Mouse (Mus musculus) retina, embryonic 14.5 days (tissue): ENCODE data around the gene Dhrs3.

ENCODE experiments used
- DNase-seq: peaks from one replicate; pipeline ENCODE4 v3.0.0-alpha.2; 2015; ENCODE audit warnings: low spot score

Gene Dhrs3

GRCm38 (mm10) chr4:144939847-144940411 is 47.3 kb downstream of the Dhrs3 start:
- no peak for DNase-seq

DNA sequence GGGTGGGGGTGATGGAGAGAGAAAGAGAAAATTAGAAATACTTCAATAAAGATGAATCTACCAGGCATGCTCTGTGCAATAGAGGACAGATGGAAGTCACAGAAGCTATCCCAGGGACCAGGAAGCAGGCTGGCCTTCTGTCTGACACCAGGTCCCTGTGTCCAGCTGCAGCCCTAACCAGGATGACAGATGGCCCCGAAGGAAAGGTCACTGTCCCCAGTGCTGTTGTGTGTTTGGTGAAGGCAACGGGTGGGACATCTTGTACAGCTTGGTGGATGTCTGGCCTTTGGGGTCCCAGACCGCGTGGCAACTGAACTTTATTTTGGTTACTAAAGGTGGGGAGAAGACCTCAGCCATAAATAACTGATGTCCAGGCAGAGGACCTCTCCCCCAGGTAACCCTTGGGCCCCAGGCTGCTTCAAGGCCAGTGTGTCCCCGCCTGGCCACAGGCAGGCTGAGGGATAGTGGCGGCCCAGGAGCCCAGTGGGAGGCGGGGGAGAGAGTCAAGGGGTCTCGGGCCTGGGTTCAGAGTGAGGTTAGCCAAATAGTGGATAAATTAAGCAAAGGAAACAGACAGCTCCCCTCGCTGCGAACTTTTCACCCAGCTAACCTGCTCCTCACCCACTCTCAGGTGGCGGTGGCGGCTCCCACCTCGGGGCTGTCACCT is 48.3 kb downstream of the Dhrs3 start:
- DNase-seq = no peak

DNA sequence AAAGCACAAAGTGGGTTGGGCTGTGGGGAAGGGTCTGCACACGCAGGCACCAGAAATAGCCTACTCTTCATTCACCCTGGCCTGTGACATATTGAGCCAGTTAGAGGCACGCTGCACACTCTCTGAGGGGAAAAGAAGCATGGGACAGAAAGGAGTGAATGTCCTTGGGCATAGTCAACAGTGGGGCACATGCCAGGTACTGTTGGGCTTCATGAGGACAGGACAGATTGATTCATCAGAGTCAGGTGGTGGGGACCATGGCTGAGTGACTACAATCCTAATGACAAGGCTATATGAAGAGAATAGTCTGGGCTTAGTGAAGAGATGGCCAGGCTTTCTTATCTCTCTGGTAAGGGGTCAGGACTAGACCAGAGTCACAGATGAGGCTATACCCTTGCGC is 49.8 kb downstream of the Dhrs3 start:
- no peak for DNase-seq

DNA sequence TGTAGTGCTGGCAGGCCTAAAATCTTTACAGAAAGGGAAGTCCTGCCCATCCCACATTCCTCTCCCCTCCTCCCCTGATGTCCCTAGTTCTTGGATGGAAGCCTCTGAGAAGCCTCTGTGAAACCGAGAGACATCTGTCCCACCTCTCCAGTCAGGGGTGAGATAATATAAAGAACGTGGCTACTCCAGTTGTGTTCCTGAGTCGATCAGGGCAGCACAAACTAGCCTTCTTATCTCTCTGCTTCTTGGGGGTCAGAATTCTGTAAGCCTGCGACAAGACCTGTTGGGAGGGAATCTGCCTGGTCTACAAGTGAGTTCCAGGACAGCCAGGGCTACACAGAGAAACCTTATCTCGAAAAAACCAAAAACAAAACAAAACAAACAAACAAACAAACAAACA is 50.6 kb downstream of the Dhrs3 start:
- no peak for DNase-seq

DNA sequence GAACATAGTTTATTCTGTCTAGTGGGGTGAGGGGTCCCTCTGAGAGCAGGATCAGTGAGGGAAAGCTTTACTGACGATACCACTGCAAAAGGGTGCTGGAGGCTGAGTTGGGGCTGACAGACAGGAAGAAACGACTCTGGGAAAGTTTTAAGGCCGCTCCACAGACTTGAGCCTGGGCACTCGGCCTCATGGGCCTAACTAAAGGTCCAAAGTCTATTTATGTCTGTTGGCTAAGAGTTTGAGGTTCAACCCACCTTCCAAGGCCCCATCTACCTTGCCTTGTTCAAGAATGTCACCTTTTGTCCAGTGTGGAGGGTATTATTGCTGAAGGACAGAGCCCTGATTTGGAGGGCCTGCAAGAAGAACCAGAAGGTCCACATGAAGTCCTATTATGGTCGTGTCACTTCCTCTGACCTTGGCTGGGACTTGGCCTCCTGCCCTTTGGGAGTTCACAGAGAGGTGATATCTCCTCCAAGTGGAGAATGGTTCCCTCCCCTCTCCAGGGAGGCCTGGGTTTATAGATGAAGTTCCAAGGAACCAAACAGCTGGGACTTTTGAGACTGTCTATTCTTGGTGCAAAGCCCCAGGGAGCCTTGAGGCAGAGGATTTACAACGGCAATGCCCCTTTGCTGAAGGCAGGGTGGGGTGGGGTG is 55.2 kb downstream of the Dhrs3 start:
- no peak for DNase-seq

DNA sequence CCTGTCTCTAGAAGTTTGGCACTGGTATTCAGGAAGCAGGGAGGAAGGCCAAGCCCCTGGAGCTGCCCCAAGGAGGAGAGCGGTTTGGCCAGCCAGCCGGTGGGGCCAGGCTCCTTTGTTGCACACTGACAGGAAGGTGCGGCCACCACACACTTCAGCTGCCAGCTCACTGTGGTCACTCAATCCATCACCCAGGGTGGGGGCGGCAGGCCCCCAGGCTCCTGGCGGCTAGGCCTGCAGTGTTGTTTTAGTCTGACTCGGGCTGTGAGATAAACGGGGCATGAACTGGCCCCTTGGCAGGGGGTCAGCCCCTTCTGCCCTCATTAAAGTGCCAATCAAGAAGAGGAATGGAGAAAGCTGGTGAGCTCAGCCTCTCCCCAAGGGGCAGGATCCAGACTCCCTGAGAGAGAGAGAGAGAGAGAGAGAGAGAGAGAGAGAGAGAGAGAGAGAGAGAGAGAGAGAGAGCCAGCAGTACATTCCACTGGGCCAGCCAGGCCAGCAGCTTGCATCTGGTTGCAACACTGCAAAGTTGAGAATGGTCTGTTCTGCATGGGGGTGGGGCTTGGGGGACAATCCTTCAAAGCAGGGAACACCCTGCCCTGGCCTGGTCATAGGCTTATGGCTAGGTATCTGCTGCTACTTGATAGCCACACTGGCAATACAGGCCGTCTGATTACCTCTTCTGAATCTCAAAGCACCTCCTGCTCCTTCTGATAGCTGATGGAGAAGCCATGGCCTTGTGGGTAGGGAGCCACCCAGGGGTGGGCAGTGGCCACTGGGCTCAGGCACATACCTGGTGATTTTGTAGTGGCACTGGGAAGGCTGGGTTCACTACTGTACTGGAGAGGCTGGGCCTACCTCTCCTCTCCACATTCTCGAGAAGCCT is 57.1 kb downstream of the Dhrs3 start:
- DNase-seq = peak; percentile 73

DNA sequence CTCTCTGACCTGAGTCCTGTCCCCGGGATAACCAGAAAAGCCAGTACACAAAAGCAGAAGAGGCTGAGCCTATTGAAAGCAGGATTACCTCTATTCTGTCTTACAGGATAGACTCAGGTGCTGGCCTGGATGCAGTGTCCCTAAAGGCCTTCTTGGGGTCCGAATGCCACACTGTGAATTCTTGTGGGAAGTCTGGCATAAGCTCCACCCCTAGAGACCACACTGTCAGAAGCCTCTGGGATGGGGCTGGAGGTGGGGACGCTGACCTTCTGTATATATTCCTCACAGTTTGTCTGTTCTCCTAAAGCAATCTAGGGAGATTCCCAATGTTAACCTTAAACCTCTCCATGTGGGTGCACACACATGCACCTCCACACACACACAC is 57.7 kb downstream of the Dhrs3 start:
- DNase-seq = no peak

DNA sequence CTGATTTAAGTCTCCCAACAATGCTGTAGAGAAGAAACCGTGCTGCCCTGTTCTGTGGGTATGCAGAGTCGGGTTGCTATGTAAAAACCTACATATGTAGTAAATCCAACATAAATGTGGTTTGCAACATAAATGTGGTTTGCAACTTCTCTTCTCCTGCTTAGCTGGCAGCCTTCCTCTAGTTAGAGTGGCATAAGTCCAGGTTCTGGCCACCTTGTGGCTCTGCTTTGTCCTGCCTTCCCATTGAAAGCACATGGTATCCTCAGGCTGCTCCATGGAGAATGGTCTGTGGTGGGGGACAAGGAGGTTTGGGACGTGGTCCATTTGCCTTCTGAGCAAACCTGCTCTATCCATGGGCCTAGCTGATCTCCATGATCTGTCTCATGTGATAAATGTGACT is 58.3 kb downstream of the Dhrs3 start:
- DNase-seq = no peak

GRCm38 (mm10) chr4:144951859-144952258 is 59.2 kb downstream of the Dhrs3 start:
- no peak for DNase-seq

- no peak for DNase-seq
These were observed 60.8 kb downstream of the Dhrs3 start for GRCm38 (mm10) chr4:144953421-144953820.

DNA sequence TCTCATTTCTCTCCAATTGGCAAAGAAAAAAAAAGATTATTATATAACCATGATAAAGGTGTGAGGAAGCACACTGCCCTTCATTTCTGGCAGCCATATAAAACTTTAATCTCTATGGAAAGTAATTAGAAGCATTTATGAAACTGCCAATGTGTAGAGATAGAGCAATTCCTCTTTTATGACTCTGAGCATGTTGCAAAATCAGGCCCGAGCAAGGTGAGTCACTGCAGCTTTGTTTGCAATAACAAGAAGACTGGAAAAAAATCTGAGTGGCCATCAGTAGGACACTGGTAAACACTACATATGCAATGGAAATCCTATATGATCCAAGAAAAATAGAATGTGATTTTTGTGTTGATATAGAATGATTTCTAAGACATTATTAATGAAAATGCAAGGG is 63.2 kb downstream of the Dhrs3 start:
- DNase-seq = no peak

DNA sequence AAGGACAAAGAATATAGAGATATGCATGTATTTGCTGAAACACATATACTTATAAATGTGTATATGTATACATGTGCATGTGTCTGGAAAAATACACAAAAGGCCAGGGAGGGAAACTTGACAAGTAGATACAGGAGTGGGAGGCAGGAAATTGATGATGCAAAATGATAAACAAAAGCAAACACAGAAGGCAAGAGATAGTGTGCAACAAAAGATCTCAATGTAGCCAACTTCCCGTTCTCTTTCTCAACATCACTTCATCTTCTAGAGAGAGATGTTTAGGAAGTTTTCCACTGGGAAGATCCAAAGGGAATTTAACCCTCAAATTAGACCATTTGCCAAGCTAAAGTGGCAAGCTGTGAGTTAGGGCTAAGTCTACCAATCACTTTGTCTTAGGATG is 63.7 kb downstream of the Dhrs3 start:
- no peak for DNase-seq

DNA sequence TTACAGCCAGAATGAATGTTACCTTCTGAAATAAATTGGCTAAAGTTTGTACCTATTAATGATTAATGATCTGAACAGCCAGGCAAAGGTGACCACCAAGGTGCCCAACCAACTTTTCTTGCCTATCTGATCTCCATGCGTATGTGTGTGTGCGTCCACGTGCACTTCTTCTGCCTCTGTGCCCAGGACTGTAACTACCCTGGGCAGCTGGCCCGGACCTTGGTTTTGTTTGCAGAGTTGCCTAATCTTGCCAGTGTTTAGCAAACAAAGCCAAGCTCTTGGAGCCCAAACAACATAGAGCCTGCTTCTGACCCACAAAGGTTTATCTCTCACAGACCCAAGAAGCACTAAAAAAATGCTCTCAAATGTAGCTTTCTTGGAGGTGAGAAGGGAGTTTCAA is 64.6 kb downstream of the Dhrs3 start:
- no peak for DNase-seq

DNA sequence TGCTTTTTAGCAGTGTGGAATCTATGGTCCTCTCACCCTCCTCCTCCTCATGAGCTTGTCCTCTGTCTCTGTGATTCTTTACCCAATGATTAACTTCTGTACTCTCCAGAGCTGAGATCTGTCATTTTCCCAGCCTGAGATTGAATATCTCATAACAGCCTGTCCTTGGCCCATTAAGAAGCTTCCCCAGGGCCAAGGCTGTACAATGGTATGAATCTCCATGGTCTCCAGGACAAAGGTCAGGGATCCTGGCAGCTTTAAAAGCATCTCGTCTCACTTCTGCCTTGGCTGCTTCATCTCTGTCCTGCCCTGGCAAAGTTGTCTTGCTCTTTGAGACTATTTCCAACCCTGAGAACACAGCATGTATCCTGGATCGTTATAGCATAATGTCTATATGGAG is 65.1 kb downstream of the Dhrs3 start:
- DNase-seq = no peak

DNA sequence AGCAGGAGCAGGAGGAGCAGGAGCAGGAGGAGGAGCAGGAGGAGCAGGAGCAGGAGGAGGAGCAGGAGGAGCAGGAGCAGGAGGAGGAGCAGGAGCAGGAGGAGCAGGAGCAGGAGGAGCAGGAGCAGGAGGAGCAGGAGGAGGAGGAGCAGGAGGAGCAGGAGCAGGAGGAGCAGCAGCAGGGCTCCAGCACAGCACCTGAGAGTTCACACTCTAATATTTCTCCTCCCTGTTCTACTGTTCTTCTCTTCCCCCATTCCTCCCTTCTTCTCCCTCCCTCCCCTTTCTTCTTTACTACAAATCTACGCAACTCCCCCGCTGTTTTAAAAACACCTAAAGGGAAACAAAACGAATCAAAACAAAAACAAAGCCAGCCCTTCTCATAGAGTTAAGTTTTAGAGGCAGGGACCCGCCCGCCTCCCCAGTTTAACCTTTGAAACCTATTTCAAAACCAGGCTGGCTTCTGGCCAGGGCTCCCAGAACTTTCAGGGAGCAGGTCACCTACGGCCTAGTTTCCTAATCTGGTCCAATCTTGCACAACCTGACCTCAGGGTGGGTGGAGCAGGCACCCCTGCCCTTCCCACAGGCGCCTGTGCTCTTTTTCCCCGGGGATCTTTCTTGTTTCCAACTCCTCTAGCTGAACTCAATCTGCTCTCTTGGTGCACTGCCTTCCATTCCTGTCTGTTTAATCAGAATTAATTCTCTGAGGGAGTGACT is 67.7 kb downstream of the Dhrs3 start:
- no peak for DNase-seq

- no peak for DNase-seq
These were observed 68.6 kb downstream of the Dhrs3 start for GRCm38 (mm10) chr4:144961232-144961631.

- no peak for DNase-seq
These were observed 69.1 kb downstream of the Dhrs3 start for GRCm38 (mm10) chr4:144961696-144962095.

DNA sequence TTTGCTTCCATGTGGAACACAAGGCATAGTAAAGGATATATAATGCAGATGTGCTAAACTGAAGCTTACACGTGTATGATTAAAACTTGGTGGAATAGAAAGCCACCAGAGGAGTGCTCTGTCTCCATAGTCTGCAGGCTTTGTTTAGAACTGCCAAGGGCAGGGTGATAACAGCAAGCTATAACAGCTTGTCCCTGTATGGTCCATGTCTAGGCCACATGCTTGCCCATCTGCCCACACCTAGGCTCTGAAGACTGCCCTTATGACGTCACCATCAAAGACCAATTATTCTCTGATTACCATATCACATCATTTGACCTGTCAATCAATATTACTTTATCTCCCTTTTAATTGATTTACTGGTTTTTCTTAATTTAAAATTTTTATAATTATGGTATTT is 72.6 kb downstream of the Dhrs3 start:
- DNase-seq = no peak

DNA sequence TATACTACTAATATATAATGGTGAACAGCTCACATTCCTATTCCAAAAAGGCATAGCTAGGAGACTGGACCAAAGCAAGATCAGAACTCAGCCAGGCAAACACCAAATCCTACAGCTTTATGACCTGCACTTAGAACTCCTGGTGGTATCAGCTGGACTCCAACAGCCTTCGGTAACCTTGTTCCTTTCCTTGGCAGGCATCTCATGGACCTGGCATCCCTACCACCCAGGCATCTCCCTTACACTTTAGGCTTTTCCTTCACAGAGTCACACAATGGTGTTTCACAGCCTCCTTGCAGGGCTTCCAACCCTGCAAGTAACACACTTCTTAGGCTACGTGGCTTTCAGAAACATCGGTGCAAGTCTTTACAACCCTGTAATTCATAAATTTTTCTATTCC is 75.7 kb downstream of the Dhrs3 start:
- DNase-seq = no peak

DNA sequence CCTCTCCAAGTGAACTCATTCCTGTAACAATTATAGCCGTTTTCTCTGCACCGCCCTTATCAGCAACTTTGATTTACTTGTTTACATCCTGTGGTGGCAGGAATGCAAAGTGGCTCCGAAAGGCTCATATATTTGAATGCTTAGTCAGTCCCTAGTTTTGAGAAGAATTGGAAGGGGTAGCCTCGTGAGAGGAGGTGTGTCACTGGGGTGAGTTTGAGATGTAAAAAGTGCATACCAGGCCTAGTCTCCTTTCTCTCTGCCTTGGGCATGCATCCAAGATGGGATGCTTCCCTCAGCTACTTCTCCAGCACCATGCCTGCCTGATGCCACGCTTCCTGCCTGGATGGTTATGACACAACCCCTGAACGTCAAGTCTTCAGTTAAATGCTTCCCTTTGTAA is 76.4 kb downstream of the Dhrs3 start:
- DNase-seq = no peak

- DNase-seq = no peak
These were observed 78.4 kb downstream of the Dhrs3 start for GRCm38 (mm10) chr4:144971048-144971447.
